Mouse (Mus musculus) embryonic fibroblast, embryonic 13.5 days (primary cell): Measurements from ENCODE around the gene Dtx1.

Experiments used
- CTCF ChIP-seq: IDR thresholded peaks from 2 replicates; pipeline ENCODE4 v1.5.1; 2011; ENCODE audit warnings: mild to moderate bottlenecking, control low read depth, low read length, moderate library complexity, borderline replicate concordance; ENCODE audit not compliant: insufficient read depth
- POLR2A ChIP-seq: IDR thresholded peaks from 2 replicates; pipeline ENCODE4 v1.6.1; 2011; ENCODE audit warnings: low read depth, mild to moderate bottlenecking, control low read depth, low read length, moderate library complexity

GRCm38 (mm10) chr5:120674229-120675145 is 37.2 kb downstream of the Dtx1 start:
- TF ChIP-seq CTCF, result no peak
- TF ChIP-seq POLR2A, result no peak
